Mouse (Mus musculus): ENCODE measurements at regions not wholly inside any gene's neighbourhood (a gene's known extent, or its start where the extent isn't known, plus 50 kb on each side); places are given as distances from the start of the nearest gene placed in this dataset.
A peak's percentile ranks its signal among the peaks of the same experiment; 100 is the strongest.

DNA sequence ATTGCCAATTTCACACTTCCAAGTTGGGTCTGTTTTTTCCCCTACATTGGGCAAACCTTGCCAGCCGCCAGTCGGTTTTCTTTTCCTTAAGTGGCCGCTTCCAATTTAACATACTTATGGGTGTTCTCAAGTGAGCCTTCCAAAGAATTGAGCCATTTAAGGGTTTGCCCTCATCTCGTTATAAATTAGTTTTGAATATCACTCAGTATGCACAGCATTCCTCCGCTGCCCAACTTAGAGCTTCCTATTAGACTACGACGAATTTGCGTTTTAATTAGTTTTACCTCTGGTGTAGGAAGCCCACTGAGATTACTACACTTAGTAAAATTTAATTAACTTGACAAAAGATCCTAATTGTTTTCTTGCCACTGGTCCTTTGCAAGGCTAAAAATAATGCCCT is 209.9 kb downstream of the Cdh11 start:
- H3K9me3 ChIP-seq = no peaks in the 10 kb centered on the region
- H3K27me3 ChIP-seq (ENCODE audit: insufficient read depth, poor library complexity, severe bottlenecking) = no peaks in the 10 kb centered on the region
- H3K4me1 ChIP-seq (replicated peaks) = no peaks in the 10 kb centered on the region
- no peak for DNase-seq (ENCODE audit: low spot score)
- H3K36me3 ChIP-seq = no peaks in the 10 kb centered on the region
- H3K27ac ChIP-seq = no peak overlapping the region
- no peak overlapping the region for H3K4me3 ChIP-seq
- WGBS = 86% methylated on average over 8 of the region's 8 CpGs

DNA sequence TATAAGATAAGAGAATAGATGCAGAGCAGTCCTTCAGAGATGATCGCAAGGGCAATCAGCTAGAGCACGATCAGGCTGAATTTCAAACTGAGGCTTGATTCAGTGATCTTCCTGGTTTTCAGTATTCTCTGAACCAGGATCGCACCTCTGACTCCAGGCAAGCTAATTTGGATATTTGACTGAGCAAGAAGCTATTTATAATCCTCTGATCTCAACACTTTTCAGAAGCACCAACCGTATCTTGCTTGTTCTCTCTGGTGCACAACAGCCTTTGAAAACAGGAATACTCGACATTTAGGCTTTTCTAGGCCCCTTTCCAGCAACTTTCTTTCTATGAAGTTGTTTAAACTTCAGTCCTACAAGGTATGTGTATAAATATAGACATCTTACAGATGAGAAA is 217.7 kb downstream of the Cdh11 start:
- H3K27ac ChIP-seq = no peak overlapping the region
- no peak for DNase-seq (ENCODE audit: low spot score)
- H3K27me3 ChIP-seq (ENCODE audit: insufficient read depth, poor library complexity, severe bottlenecking) = no peaks in the 10 kb centered on the region
- no peaks in the 10 kb centered on the region for H3K9me3 ChIP-seq
- no peaks in the 10 kb centered on the region for H3K4me1 ChIP-seq (replicated peaks)
- no peak overlapping the region for H3K4me3 ChIP-seq
- no peaks in the 10 kb centered on the region for H3K36me3 ChIP-seq
- 82% methylated on average over 5 of the region's 5 CpGs for WGBS

DNA sequence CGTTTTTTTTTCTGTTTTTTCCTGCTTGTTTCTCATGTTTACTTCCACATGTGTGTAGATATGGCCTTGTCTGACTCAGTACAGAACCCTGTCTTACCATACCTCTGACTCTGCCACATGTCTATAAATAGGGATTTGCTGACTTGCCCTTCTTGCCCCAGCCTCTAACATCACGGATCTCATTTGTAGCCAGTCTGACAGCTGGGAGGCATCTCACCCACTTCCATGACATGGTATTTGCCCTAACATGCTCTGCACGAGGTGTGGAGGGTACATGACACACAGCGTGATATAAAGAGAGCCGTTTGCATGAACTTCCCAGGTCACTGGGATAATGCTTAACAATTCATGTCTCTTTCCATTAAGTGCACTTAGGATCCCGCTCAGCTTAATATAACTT is 231.2 kb downstream of the Cdh11 start:
- Histone ChIP-seq H3K27ac (0 out of 2 replicates have a peak overlapping the region, but pooled peaks have one; percentile 35), H3K4me1 (replicated peaks) (no peaks in the 10 kb centered on the region), H3K4me3 (no peak overlapping the region), H3K9me3 (no peaks in the 10 kb centered on the region), H3K27me3 (ENCODE audit: insufficient read depth, poor library complexity, severe bottlenecking) (no peaks in the 10 kb centered on the region), H3K36me3 (no peaks in the 10 kb centered on the region)
- WGBS = 76% methylated on average over 6 of the region's 6 CpGs
- no peak for DNase-seq (ENCODE audit: low spot score)

DNA sequence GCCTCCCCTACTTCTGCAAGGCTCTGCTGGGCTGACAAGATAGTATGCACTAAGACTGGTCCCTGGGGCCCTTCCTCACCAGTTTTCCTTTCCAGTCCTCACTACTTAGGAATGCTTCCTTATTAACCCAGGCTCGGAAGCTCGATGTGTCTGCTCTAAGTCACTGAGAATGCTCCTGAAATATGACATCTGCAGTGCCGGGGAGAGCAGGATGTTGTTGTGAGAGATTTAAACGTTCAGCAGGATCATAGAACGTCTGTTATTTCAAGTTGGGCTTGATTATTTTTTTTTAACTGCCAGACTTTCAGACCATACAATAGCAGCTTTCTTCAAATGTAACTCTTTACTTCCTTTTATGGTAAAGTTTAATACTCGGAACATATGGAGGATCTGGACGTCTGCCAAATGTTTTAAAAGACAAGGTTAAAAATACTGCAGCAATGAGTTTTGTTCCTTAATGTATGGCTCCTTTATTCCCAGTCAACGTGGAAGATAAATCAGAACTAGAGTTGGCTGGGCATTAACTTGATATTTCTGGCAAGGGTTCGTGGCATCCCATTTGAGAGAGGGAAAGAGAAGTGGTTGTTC is 232.0 kb downstream of the Cdh11 start:
- WGBS = 61% methylated on average over 9 of the region's 9 CpGs
- H3K27ac ChIP-seq = no peak overlapping the region
- peak; percentile 9 for DNase-seq (ENCODE audit: low spot score)
- no peaks in the 10 kb centered on the region for H3K9me3 ChIP-seq
- no peaks in the 10 kb centered on the region for H3K4me1 ChIP-seq (replicated peaks)
- H3K4me3 ChIP-seq = no peak overlapping the region
- H3K36me3 ChIP-seq = no peaks in the 10 kb centered on the region
- H3K27me3 ChIP-seq (ENCODE audit: insufficient read depth, poor library complexity, severe bottlenecking) = no peaks in the 10 kb centered on the region

DNA sequence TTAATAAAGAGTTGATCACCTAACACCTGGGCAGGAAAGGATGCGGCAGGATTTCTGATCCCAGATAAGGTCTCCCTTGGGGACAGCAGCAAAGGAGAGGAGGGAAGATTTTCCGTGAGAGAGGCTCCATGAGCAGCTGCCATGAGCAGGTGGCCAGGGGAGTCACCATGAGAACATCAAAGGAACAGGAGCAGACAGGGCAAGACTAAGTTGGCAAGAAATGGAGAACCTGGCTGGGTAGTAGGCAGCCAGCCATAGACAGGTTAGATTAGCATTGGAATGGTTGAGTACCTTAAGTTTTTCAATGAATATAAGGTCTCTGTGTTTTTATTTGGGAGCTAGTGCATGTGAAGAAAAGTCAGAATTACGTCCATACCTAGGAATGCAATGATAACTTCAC is 246.6 kb downstream of the Cdh11 start:
- Histone ChIP-seq H3K9me3 (no peaks in the 10 kb centered on the region), H3K36me3 (no peaks in the 10 kb centered on the region), H3K27me3 (ENCODE audit: insufficient read depth, poor library complexity, severe bottlenecking) (no peaks in the 10 kb centered on the region), H3K27ac (no peak overlapping the region), H3K4me1 (replicated peaks) (no peaks in the 10 kb centered on the region), H3K4me3 (no peak overlapping the region)
- no peak for DNase-seq (ENCODE audit: low spot score)
- WGBS = 71% methylated on average over 3 of the region's 3 CpGs

DNA sequence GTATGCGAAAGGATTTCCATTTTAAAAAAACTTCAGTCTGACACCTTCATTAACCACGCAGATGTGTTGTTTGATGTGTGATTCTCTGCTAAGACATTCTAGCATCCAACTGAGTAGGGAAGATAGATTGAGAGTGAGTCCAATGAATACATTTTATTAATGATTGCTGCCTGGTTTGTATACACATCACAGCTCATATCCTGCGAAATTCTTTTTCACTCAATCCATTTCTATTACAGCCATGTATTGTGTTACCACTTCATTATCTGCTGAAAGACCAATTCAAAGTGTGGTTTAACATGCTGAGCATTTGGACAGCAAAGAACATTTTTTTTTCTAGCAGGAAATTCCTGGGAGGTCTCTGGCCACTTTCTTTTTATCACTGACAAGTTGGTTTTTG is 247.4 kb downstream of the Cdh11 start:
- Histone ChIP-seq H3K36me3 (no peaks in the 10 kb centered on the region), H3K4me1 (replicated peaks) (no peaks in the 10 kb centered on the region), H3K27ac (no peak overlapping the region), H3K27me3 (ENCODE audit: insufficient read depth, poor library complexity, severe bottlenecking) (no peaks in the 10 kb centered on the region), H3K9me3 (no peaks in the 10 kb centered on the region), H3K4me3 (no peak overlapping the region)
- 73% methylated on average over 3 of the region's 3 CpGs for WGBS
- no peak for DNase-seq (ENCODE audit: low spot score)

DNA sequence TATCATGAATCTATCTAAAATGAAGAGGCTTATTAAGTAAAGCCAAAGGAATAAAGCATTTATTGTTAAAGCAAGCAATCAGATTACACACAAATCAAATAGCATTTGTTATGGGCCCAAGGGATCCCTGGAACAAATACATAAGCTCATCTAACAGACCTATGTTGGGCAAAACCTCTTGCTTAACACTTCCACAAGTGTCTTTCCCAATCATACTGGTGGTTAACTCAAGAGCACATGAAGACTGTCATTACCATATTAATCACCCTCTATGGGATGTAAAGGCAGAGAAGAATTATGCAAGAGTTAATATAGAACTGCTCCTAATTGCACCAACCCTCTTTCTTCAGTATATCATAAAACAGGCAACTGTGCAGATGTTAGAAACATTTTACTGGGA is 267.0 kb downstream of the Cdh11 start:
- Histone ChIP-seq H3K27ac (no peak overlapping the region), H3K27me3 (ENCODE audit: insufficient read depth, poor library complexity, severe bottlenecking) (no peaks in the 10 kb centered on the region), H3K4me1 (replicated peaks) (peaks cover 7% of the 10 kb centered on the region), H3K9me3 (no peaks in the 10 kb centered on the region), H3K4me3 (no peak overlapping the region), H3K36me3 (no peaks in the 10 kb centered on the region)
- DNase-seq (ENCODE audit: low spot score) = no peak

DNA sequence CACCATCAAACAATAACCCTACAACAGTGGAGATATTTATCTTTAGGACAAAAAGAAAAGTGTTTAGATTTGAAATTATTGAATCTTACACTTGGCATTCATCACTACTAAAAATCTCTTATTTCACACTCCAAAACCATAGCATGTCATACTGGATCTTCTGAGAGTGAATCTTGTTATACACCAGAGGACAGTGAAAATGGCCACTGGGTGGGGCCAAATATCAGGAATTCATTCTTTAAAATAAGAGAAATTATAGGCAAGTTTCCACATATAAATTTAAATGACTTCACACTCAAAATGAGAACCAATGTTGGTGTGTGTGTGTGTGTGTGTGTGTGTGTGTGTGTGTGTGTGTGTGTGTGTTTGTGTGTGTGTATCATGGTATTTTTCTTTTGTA is 269.7 kb downstream of the Cdh11 start:
- H3K4me3 ChIP-seq = no peak overlapping the region
- H3K27ac ChIP-seq = no peak overlapping the region
- H3K9me3 ChIP-seq = no peaks in the 10 kb centered on the region
- H3K36me3 ChIP-seq = no peaks in the 10 kb centered on the region
- no peak for DNase-seq (ENCODE audit: low spot score)
- peaks cover 7% of the 10 kb centered on the region for H3K4me1 ChIP-seq (replicated peaks)
- no peaks in the 10 kb centered on the region for H3K27me3 ChIP-seq (ENCODE audit: insufficient read depth, poor library complexity, severe bottlenecking)

DNA sequence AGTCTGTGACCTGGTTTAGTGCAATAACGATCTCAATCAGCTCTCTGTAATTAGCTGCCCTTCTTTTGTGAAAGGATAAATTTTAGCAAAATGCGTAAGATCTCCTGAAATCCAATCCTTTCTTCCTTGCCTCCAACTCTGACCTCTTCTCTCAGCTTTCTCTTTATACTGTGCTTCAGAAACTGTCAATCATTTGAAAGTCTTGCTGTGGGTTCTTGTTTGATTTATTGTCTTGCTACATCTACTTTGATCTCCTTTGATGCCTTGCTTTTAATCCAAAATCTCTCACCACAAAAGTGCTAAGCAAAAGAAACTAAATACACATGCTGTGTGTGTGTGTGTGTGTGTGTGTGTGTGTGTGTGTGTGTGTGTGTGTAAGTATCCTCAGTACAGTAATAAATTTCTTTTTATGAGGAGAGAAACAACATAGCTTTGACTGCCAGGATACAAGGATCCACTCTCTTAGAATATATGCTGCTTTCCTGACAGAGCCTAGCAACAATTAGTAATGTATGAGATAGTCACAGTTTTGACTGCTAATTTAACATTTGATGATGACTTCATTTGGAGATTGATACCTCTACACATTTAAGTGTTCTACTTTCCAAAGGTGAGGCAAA is 270.5 kb downstream of the Cdh11 start:
- H3K27me3 ChIP-seq (ENCODE audit: insufficient read depth, poor library complexity, severe bottlenecking) = no peaks in the 10 kb centered on the region
- DNase-seq (ENCODE audit: low spot score) = no peak
- no peak overlapping the region for H3K4me3 ChIP-seq
- H3K27ac ChIP-seq = no peak overlapping the region
- 26% methylated on average over 2 of the region's 2 CpGs for WGBS
- H3K4me1 ChIP-seq (replicated peaks) = peaks cover 7% of the 10 kb centered on the region
- no peaks in the 10 kb centered on the region for H3K36me3 ChIP-seq
- no peaks in the 10 kb centered on the region for H3K9me3 ChIP-seq

DNA sequence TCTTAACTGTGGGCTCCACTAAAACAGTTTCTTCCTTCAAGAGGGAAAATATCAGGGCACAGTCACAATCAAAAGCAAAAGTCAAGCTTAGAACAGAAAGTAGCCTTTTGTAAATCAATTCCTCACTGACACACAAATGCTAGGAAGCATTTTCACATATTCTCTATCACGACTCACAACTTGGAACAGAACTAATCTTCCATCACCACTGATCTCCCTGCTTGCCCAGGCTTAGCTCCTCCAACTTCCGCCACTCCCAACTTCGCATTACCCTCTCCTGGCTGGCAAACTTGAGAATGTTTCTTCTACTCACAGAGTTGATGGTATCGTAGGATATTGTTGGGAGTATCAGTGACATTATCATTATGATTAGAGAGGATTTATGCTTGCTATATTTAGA is 284.7 kb downstream of the Cdh11 start:
- H3K27ac ChIP-seq = no peak overlapping the region
- DNase-seq (ENCODE audit: low spot score) = no peak
- WGBS = 90% methylated on average over 4 of the region's 4 CpGs
- H3K9me3 ChIP-seq = no peaks in the 10 kb centered on the region
- 0 out of 2 replicates have a peak, but pooled peaks cover 4% of the 10 kb centered on the region for H3K4me1 ChIP-seq (replicated peaks)
- no peaks in the 10 kb centered on the region for H3K27me3 ChIP-seq (ENCODE audit: insufficient read depth, poor library complexity, severe bottlenecking)
- no peak overlapping the region for H3K4me3 ChIP-seq
- no peaks in the 10 kb centered on the region for H3K36me3 ChIP-seq

DNA sequence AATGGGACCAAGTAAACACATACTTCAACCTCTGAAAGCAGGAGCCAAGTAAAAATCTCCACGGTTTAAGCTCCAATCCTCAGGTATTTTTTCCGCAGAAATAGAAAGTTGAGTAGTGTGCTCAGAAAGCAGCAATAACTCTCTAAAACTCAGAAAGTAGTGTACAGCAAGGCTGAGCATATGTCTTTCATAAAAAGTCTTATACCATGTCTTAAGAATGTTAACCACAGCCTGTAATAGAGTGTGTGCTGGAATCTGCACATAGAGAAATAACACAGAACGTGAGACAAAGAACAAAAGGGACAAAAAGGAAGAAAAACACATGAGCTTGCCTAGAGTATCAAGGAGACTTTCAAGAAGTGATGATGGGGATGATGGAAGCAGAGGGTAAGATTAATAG is 285.2 kb downstream of the Cdh11 start:
- Histone ChIP-seq H3K36me3 (no peaks in the 10 kb centered on the region), H3K4me1 (replicated peaks) (0 out of 2 replicates have a peak, but pooled peaks cover 4% of the 10 kb centered on the region), H3K9me3 (no peaks in the 10 kb centered on the region), H3K4me3 (no peak overlapping the region), H3K27ac (no peak overlapping the region), H3K27me3 (ENCODE audit: insufficient read depth, poor library complexity, severe bottlenecking) (no peaks in the 10 kb centered on the region)
- 90% methylated on average over 3 of the region's 3 CpGs for WGBS
- DNase-seq (ENCODE audit: low spot score) = no peak

DNA sequence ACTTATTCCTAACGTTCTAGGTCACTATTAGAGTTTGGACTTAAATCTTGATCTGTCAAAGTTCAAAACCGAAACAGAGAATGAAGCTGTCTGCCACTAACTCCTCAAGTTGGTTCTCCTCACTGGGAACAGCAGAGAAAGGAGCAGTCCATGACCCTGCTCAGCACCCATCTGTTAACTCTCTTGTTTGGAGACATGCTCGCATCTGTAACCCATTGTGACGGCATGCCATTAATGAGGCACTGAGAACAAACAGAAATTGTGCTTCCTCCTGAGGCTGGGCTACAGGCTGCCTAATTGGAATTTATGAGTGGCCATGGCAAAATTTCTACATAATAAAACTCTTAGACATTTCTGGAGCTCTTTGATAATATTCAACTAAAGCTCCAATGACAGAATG is 286.4 kb downstream of the Cdh11 start:
- Histone ChIP-seq H3K27ac (no peak overlapping the region), H3K27me3 (ENCODE audit: insufficient read depth, poor library complexity, severe bottlenecking) (no peaks in the 10 kb centered on the region), H3K4me1 (replicated peaks) (0 out of 2 replicates have a peak, but pooled peaks cover 4% of the 10 kb centered on the region), H3K9me3 (no peaks in the 10 kb centered on the region), H3K36me3 (no peaks in the 10 kb centered on the region), H3K4me3 (no peak overlapping the region)
- 60% methylated on average over 4 of the region's 4 CpGs for WGBS
- no peak for DNase-seq (ENCODE audit: low spot score)

DNA sequence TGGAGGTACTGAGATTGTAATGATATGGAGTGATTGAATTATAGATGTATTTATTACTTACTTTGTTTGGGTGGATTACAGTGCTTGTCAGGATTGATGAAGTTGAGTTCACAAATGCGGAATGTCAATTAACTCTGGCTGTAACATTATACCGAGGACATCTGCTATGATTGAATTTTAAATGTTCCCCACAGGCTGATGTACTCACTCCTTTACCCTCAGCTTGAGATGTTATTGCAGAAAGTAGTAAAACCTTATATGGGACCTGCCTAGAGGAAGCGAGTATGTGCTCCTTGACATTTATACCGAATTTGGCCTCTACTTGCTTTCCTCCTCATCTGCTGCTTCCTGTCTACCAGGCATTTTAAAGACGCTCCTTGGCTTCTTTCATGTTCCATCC is 288.3 kb downstream of the Cdh11 start:
- 0 out of 2 replicates have a peak, but pooled peaks cover 4% of the 10 kb centered on the region for H3K4me1 ChIP-seq (replicated peaks)
- H3K36me3 ChIP-seq = no peaks in the 10 kb centered on the region
- H3K4me3 ChIP-seq = no peak overlapping the region
- 79% methylated on average over 5 of the region's 5 CpGs for WGBS
- no peak overlapping the region for H3K27ac ChIP-seq
- DNase-seq (ENCODE audit: low spot score) = no peak
- H3K9me3 ChIP-seq = no peaks in the 10 kb centered on the region
- H3K27me3 ChIP-seq (ENCODE audit: insufficient read depth, poor library complexity, severe bottlenecking) = no peaks in the 10 kb centered on the region

DNA sequence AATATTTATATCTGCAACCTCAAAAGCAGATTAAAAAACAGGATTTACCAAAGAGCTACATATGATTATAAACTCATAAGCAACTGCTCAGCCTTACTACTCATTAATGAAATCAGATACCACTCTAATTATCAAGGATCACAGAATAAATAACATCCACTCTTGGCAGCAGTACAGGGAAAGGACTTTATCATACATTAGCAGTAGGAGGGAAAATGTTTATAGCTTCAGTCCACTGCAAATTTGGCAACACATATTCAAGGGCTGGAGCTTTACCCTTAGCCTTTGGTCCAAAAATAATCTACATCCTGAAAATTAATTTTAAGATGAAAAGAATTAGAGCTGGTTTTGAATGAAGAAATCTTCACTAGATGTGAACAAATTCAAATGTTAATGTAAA is 288.7 kb downstream of the Cdh11 start:
- H3K36me3 ChIP-seq = no peaks in the 10 kb centered on the region
- 0 out of 2 replicates have a peak, but pooled peaks cover 4% of the 10 kb centered on the region for H3K4me1 ChIP-seq (replicated peaks)
- no peak overlapping the region for H3K4me3 ChIP-seq
- H3K27ac ChIP-seq = no peak overlapping the region
- no peak for DNase-seq (ENCODE audit: low spot score)
- H3K27me3 ChIP-seq (ENCODE audit: insufficient read depth, poor library complexity, severe bottlenecking) = no peaks in the 10 kb centered on the region
- no peaks in the 10 kb centered on the region for H3K9me3 ChIP-seq

Data from hindbrain, embryonic 10.5 days (tissue).